Mouse (Mus musculus) effector memory CD4-positive, alpha-beta T cell, adult 5 months (primary cell): ENCODE measurements around the gene 2700097O09Rik. TPM values are rescaled to one million over a fixed set of nuclear protein-coding genes. Genes with fewer than 3 reads are reported as not detected.

Source experiments
- polyA plus RNA-seq: library from polyadenylated mRNA; unstranded; fragments of 100-300 nt; shearing (Covaris generic); gene quantifications from one replicate; pipeline ENCODE4 v1.2.1, GENCODE M21; 2017

The 2700097O09Rik gene
- polyA plus RNA-seq = 30.5 TPM

GRCm38 (mm10) chr12:55079726-55080600, at the start of gene 2700097O09Rik, which contains the start of gene Srp54a:
Gene 2700097O09Rik (minus strand): TSS chr12:55080110.
Gene Srp54a (plus strand): TSS chr12:55080262.

GRCm38 (mm10) chr12:55124242-55124641, 44.3 kb upstream of the 2700097O09Rik start, which contains the start of gene Fam177a:
Gene Fam177a (plus strand): TSS chr12:55124469.

GRCm38 (mm10) chr12:55013626-55014398, 66.1 kb downstream of the 2700097O09Rik start, which contains the start of gene Baz1a:
Gene Baz1a (minus strand): TSS chr12:55014348.

Other genes with a start within 250 kb of the 2700097O09Rik start
- gene Cfl2, start 217.2 kb downstream of the 2700097O09Rik start, polyA plus RNA-seq = 23.8 TPM
- gene Gm20403, start 93.6 kb downstream of the 2700097O09Rik start, polyA plus RNA-seq = 3.8 TPM
- 238 TPM for gene Baz1a, start 65.8 kb downstream of the 2700097O09Rik start, polyA plus RNA-seq
- 179 TPM for gene Srp54a, start 152 bp upstream of the 2700097O09Rik start, polyA plus RNA-seq
- 50.0 TPM for gene Fam177a, start 44.4 kb upstream of the 2700097O09Rik start, polyA plus RNA-seq
- gene Srp54b, start 75.0 kb upstream of the 2700097O09Rik start, polyA plus RNA-seq = 64.4 TPM
- not detected for gene 1700047I17Rik2, start 119.5 kb upstream of the 2700097O09Rik start, polyA plus RNA-seq
- gene Srp54c, start 150.1 kb upstream of the 2700097O09Rik start, polyA plus RNA-seq = 105 TPM
- gene 1110008L16Rik, start 219.5 kb upstream of the 2700097O09Rik start, polyA plus RNA-seq = 6.6 TPM
- 14.5 TPM for gene Ppp2r3c, start 222.9 kb upstream of the 2700097O09Rik start, polyA plus RNA-seq